Mouse (Mus musculus) monocyte, adult 2 months (primary cell): ENCODE data around the gene Pawr.
"Not testable (repeated sequence)": the region's sequence is repeated elsewhere in the genome, so short reads cannot be mapped to it uniquely, and the experiment has no call there.

ENCODE experiments used
- DNase-seq, 2 experiments: peaks; one replicate each; pipeline ENCODE4 v3.0.0; 2022; ENCODE audit warnings: low spot score in 2 of 2, low read depth in 1 of 2

The Pawr gene

DNA sequence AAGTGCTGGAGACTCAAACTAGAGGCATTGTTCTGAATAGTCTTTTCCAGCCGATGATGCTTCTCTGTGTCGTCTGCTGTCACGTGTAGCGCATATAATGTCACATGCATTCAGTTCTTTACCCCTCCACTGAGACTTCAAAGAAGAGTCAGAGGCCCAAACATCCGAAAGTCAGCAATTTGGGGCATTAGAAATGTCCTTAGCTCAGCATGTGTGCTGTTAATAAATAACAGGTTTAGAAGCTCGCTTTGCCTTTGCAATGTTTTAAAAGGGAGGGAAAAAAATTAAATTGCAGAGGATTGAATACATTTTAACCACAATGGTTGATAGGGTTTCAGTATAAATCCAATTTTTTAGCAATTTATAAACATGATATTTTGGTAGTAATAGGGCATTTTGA is 18.1 kb upstream of the Pawr start:
- no peak for DNase-seq

- no peak for DNase-seq
Observed at GRCm38 (mm10) chr10:108314396-108314795, 17.5 kb upstream of the Pawr start.

GRCm38 (mm10) chr10:108315236-108315635 is 16.7 kb upstream of the Pawr start:
- no peak for DNase-seq

DNA sequence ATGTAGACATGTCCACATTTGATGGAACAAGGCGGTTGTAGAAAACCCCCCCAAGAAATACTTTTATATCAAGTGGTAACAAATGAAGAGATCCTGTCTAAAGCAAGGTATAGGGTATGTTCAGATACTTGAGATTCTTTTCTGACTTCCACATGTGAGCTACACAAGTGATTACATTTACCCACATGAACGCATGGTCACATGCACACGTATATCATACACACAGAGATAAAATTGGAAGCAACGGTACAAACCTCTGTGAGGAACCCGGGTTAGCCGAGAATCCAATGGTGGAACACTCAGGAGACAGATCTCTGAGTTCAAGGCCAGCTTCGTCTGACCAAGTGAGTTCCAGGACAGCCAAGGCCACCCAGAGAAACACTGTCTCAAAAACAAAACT is 3.6 kb upstream of the Pawr start:
- no peak for DNase-seq

GRCm38 (mm10) chr10:108328983-108329382 is 2.9 kb upstream of the Pawr start:
- no peak for DNase-seq

DNA sequence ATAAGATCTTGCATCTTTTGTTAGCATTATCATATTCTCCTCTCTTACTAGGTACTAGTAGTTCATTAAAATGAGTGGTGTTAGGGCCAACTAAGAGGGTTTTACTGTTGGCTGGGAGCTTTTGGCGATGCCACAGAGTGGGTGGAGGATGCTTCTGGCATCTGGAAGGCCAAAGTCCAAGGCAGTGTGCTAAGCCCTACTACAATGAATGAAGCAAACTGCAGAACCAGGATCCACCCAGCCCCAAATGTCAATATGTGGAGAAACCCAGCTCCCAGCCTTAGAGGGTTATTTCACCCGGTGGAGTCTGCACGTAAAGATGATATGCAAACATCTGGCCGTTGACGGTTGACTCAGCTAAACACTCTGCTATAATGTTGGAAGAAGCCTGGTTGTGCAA is 2.1 kb upstream of the Pawr start:
- no peak for DNase-seq

- DNase-seq, result no peak
Observed at GRCm38 (mm10) chr10:108330964-108331363, 957 bp upstream of the Pawr start.

- no peak for DNase-seq
Observed at GRCm38 (mm10) chr10:108332571-108333541, 935 bp downstream of the Pawr start.

DNA sequence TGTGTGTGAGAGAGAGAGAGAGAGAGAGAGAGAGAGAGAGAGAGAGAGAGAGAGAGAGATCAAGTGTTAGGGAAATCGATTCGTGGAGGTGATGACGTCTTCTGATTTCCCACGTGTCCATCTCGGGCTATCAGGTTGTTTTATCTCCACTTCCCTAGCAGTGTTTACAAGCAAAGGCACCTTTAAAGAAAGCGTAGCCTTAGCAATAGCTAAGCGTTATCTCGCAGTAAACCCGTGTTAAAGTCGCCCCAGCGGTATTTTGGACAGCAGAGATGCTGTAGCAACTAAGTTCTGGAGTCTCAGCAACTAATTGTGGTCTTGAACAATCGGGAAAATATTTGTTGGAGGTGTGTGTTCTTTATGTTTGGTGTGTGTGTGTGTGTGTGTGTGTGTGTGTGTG is 1.7 kb downstream of the Pawr start:
- no peak for DNase-seq

- no peak for DNase-seq
Observed at GRCm38 (mm10) chr10:108334096-108334495, 2.2 kb downstream of the Pawr start.

DNA sequence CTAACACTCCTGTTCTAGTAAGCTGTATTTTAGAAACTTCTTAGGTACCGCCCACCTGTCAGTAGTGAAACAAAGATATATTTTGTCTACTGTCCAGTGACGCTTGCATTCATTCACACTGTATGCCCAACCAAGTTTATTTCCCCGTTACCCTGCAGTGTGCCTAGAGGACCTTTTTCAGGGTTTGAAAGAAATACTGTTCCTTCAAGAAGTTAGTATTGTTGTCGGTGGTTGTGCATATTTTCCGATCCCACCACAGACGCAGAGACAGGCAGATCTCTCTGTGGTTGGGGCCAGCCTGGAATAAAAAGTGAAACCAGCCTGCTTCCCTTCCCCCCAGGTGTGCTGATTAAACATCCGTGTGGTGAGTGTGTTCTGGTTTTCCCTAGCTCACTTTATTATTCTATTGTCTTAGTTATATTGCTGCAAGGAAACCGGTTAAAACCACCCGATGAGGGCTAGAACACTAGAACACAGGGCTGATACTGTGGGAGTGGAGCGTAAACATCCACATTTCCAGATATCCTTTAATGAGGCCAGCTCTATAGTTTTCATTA is 3.9 kb downstream of the Pawr start:
- no peak for DNase-seq

DNA sequence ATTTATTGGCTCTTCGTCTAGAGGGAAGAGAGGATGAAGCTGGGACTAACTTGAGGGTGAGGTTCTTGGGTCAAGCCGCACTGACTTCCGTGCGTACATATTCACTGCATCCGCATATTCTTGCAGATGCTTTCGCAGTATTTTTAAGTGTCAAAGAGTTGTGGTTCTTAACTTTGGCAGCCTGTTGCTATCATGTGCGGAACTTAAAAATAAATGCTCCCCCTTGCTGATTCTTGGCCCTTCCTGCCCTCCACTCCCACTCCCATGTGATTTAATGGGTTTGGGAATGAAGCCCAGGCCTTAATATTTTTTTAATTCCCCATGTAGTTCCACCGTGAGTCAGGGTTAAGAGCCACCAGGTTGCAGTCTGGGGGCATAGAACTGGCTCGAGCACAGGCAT is 4.7 kb downstream of the Pawr start:
- no peak for DNase-seq

DNA sequence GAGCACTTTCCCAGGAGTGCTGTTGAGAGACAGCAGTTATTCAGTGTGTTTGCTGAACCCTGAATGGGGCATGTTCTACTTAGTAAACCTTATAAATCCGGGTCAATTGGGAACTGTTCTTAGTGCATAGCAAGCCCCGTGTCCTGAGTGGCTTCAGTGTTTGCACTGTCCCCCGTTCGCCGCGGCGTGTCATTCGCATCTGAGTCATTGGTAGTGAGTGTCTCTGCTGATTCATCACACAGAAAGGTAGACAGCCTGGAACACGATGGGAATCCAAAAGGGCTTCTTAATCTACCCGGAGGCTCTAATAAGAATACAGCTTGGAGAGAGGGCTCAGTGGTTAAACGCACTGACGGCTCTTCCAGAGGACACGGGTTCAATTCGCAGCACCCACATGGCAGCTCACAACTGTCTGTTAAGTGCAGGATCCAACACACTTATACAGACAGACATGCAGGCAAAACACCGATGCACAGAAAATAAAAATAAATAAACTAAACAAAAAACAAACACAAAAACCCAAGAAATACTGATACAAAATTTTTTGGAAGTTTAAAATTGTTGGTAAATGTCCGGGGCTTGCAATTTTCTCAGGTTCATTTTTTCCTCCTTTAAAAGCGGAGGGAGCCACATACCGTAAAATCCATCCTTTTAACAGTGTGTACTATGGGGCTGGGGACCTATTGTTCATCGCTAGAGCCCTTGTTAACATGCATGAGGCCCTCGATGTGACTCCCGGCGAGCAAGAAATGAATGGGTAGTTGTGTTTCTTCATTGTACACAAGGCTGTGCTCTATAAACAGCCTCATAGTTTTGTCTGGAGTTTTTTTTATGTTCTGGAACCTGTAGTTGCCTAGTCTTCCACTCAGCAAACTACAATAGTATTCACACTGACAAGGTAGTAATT is 6.4 kb downstream of the Pawr start:
- no peak for DNase-seq

- no peak for DNase-seq
Observed at GRCm38 (mm10) chr10:108339118-108339517, 7.2 kb downstream of the Pawr start.

DNA sequence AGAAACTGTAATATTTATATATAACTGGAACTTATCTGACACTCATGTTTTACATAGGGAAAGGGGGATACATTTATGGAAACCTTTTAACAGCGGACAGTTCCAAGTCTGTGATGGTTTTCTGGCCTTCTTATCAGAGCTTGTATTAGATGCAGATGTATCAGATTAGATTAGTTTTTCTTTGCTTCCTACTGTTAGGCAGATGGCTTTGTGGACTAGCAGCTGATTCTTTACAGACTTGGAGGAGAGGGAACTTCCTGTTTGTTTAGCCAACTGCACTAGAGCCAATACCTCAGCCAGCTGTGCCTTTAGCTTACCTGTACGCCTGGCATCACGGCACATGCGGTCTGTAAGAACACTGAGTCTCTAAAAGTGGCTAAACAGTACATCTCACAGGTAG is 8.0 kb downstream of the Pawr start:
- no peak for DNase-seq

- no peak for DNase-seq
Observed at GRCm38 (mm10) chr10:108343734-108344133, 11.8 kb downstream of the Pawr start.

- no peak for DNase-seq
Observed at GRCm38 (mm10) chr10:108345123-108345522, 13.2 kb downstream of the Pawr start.

DNA sequence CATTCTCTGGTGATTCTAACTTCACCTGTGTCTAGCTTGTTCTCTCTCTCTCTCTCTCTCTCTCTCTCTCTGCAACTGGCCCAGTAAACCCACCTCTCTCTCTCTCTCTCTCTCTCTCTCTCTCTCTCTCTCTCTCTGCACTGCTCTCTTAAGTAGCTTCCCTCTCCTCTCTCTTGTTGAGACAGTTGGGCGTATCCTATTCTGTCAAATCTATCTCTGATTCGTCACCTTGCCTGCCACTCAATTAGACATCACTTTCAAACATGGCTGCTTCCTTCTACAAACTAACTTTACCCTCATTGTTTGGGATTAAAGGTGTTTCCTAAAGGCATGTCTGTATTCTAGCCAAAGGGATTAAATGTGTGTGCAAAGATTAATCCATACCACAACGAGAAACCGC is 14.4 kb downstream of the Pawr start:
- DNase-seq, result not testable (repeated sequence)

DNA sequence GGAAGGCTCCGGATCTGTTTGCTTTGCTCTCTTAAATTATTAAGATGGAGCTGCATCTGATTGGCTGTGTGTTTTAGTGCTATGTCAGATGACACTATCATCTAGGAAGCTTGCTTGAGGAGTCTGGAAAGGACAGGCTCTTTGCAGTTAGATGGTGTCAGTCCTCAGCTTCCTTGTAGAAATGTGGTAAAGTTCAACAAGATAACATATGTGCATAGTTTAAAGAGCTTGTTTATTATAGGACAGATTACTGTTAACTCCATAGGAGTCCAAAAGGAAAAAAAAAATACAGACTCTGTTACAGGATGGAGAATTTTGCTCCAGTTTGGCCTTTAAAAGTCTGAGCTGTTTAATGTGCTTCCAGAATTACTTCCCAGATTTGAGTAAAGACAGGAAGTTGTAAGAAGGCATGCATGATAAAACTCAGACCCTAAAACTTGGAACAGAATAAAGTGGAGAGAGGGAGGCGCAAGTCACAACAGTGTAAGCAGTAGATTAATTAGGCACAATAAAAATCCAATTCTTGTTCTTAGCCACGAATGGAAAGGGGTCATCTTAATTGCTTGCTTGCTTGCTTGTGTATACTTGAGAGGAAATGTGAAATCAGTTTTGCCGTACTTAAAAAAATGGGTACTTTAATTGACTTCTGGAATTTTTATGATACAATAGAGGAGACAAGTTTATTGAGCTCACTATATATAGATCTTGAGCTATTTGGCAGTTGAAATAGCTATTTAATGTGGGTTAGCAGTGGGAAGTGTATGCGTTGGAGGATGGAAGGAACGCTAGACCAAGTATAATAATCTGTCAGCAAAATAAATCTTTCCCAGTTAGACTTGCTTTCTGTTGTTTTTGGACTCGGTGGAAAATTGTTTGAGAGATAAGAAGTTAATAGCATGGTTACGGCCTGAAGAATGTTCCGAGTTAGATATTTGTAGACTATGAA is 18.5 kb downstream of the Pawr start:
- no peak for DNase-seq

DNA sequence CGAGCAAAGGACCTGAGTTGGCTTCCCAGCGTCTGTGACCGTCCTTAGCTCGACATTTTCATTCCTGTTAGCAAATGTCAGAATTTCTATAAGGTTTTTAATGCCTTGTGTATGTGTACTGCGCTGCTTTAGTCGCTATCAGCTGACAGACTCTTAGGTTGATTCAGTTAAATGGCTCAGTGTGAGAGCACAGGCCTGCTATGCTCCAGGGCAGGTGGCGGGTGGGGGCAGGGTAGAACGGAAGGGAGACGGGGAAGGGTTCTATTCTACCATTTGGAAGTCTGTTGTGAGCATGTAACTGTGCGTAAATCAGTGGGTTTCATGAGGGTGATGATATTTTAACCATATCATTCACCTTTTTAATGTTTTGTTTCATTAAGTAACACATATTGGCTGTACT is 21.0 kb downstream of the Pawr start:
- DNase-seq, result no peak
